Mouse (Mus musculus): Measurements from ENCODE around the gene Acvr1b. TPM values are rescaled to one million over a fixed set of nuclear protein-coding genes. Genes with fewer than 3 reads are reported as not detected.

Gene Acvr1b
- polyA plus RNA-seq, 1 experiment from 2014 or later = 5.8 TPM

GRCm38 (mm10) chr15:101171272-101171671, 2.6 kb upstream of the Acvr1b start:
- H3K27ac ChIP-seq = no peak overlapping the region
- no peak overlapping the region for H3K9ac ChIP-seq (ENCODE audit: low read depth, low read length)
- ATAC-seq (replicated peaks; ENCODE audit: low FRiP score, low read depth) (no peak), DNase-seq (ENCODE audit: low spot score) (no peak)
- WGBS = 80% methylated on average over 4 of the region's 4 CpGs
- H3K27me3 ChIP-seq (ENCODE audit: insufficient read depth, low read length) = no peaks in the 10 kb centered on the region
- H3K9me3 ChIP-seq (replicated peaks; ENCODE audit: low read length) = no peaks in the 10 kb centered on the region
- H3K4me1 ChIP-seq (replicated peaks; ENCODE audit: insufficient read depth, low read length) = peaks cover 20% of the 10 kb centered on the region
- TF ChIP-seq CTCF (IDR thresholded peaks at IDR 0.05; ENCODE audit: low read depth) = no peak
- no peaks in the 10 kb centered on the region for H3K36me3 ChIP-seq (ENCODE audit: insufficient read depth, low read length)
- H3K4me2 ChIP-seq (ENCODE audit: low read length) = no peak overlapping the region
- H3K4me3 ChIP-seq (replicated peaks; ENCODE audit: low read depth, low read length) = no peak overlapping the region

- 87% methylated on average over 2 of the region's 2 CpGs for WGBS
- DNase-seq (ENCODE audit: low spot score) = no peak
- H3K4me3 ChIP-seq (replicated peaks; ENCODE audit: low read depth, low read length) = no peak overlapping the region
- H3K27me3 ChIP-seq (ENCODE audit: insufficient read depth, low read length) = no peaks in the 10 kb centered on the region
- no peak overlapping the region for H3K9ac ChIP-seq (ENCODE audit: low read depth, low read length)
- H3K9me3 ChIP-seq (replicated peaks; ENCODE audit: low read length) = no peaks in the 10 kb centered on the region
- TF ChIP-seq CTCF (IDR thresholded peaks at IDR 0.05; ENCODE audit: low read depth) = no peak
- H3K4me1 ChIP-seq (replicated peaks; ENCODE audit: insufficient read depth, low read length) = peaks cover 22% of the 10 kb centered on the region
- no peak overlapping the region for H3K27ac ChIP-seq
- H3K36me3 ChIP-seq (ENCODE audit: insufficient read depth, low read length) = no peaks in the 10 kb centered on the region
- no peak overlapping the region for H3K4me2 ChIP-seq (ENCODE audit: low read length)
- ATAC-seq (replicated peaks; ENCODE audit: low FRiP score, low read depth) = no peak
Measured at GRCm38 (mm10) chr15:101172016-101172415, 1.9 kb upstream of the Acvr1b start.

- Histone ChIP-seq H3K36me3 (ENCODE audit: insufficient read depth, low read length) (no peaks in the 10 kb centered on the region), H3K9me3 (replicated peaks; ENCODE audit: low read length) (no peaks in the 10 kb centered on the region), H3K4me1 (replicated peaks; ENCODE audit: insufficient read depth, low read length) (peaks cover 31% of the 10 kb centered on the region), H3K9ac (ENCODE audit: low read depth, low read length) (peak overlapping the region; percentile 97), H3K4me3 (replicated peaks; ENCODE audit: low read depth, low read length) (peak overlapping the region; percentile 92), H3K4me2 (ENCODE audit: low read length) (peak overlapping the region; percentile 96), H3K27ac (peak overlapping the region; percentile 82), H3K27me3 (ENCODE audit: insufficient read depth, low read length) (no peaks in the 10 kb centered on the region)
- DNase-seq (ENCODE audit: low spot score) (no peak), ATAC-seq (replicated peaks; ENCODE audit: low FRiP score, low read depth) (peak; percentile 42; the same call in 1 of the 2 replicates)
- 1% methylated on average over 25 of the region's 46 CpGs for WGBS
- no peak for TF ChIP-seq CTCF (IDR thresholded peaks at IDR 0.05; ENCODE audit: low read depth)
Measured at GRCm38 (mm10) chr15:101174294-101175130, 645 bp downstream of the Acvr1b start.

GRCm38 (mm10) chr15:101175131-101175460, 1.2 kb downstream of the Acvr1b start:
- Histone ChIP-seq H3K4me2 (ENCODE audit: low read length) (peak overlapping the region; percentile 96), H3K4me1 (replicated peaks; ENCODE audit: insufficient read depth, low read length) (peaks cover 36% of the 10 kb centered on the region), H3K4me3 (replicated peaks; ENCODE audit: low read depth, low read length) (peak overlapping the region; percentile 92), H3K9me3 (replicated peaks; ENCODE audit: low read length) (no peaks in the 10 kb centered on the region), H3K27me3 (ENCODE audit: insufficient read depth, low read length) (no peaks in the 10 kb centered on the region), H3K36me3 (ENCODE audit: insufficient read depth, low read length) (no peaks in the 10 kb centered on the region), H3K9ac (ENCODE audit: low read depth, low read length) (peak overlapping the region; percentile 97), H3K27ac (peak overlapping the region; percentile 82; the same call in 1 of the 2 replicates)
- ATAC-seq (replicated peaks; ENCODE audit: low FRiP score, low read depth) (no peak), DNase-seq (ENCODE audit: low spot score) (no peak)
- 15% methylated on average over 5 of the region's 5 CpGs for WGBS
- no peak for TF ChIP-seq CTCF (IDR thresholded peaks at IDR 0.05; ENCODE audit: low read depth)

- Histone ChIP-seq H3K9me3 (replicated peaks; ENCODE audit: low read length) (no peaks in the 10 kb centered on the region), H3K4me3 (replicated peaks; ENCODE audit: low read depth, low read length) (peak overlapping the region; percentile 92), H3K9ac (ENCODE audit: low read depth, low read length) (peak overlapping the region; percentile 97; the same call in 1 of the 2 replicates), H3K4me1 (replicated peaks; ENCODE audit: insufficient read depth, low read length) (peaks cover 42% of the 10 kb centered on the region), H3K4me2 (ENCODE audit: low read length) (peak overlapping the region; percentile 96), H3K36me3 (ENCODE audit: insufficient read depth, low read length) (no peaks in the 10 kb centered on the region), H3K27me3 (ENCODE audit: insufficient read depth, low read length) (no peaks in the 10 kb centered on the region), H3K27ac (0 out of 2 replicates have a peak overlapping the region, but pooled peaks have one; percentile 48)
- ATAC-seq (replicated peaks; ENCODE audit: low FRiP score, low read depth) (no peak), DNase-seq (ENCODE audit: low spot score) (no peak)
- no peak for TF ChIP-seq CTCF (IDR thresholded peaks at IDR 0.05; ENCODE audit: low read depth)
- WGBS = 22% methylated on average over 17 of the region's 17 CpGs
Measured at GRCm38 (mm10) chr15:101175613-101176283, 1.9 kb downstream of the Acvr1b start.

- no peak overlapping the region for H3K4me3 ChIP-seq (replicated peaks; ENCODE audit: low read depth, low read length)
- H3K9ac ChIP-seq (ENCODE audit: low read depth, low read length) = peak overlapping the region; percentile 97; the same call in 1 of the 2 replicates
- 54% methylated on average over 3 of the region's 3 CpGs for WGBS
- ATAC-seq (replicated peaks; ENCODE audit: low FRiP score, low read depth) (no peak), DNase-seq (ENCODE audit: low spot score) (no peak)
- no peaks in the 10 kb centered on the region for H3K9me3 ChIP-seq (replicated peaks; ENCODE audit: low read length)
- peak overlapping the region; percentile 48; the same call in 1 of the 2 replicates for H3K27ac ChIP-seq
- no peaks in the 10 kb centered on the region for H3K36me3 ChIP-seq (ENCODE audit: insufficient read depth, low read length)
- H3K4me2 ChIP-seq (ENCODE audit: low read length) = peak overlapping the region; percentile 96; the same call in 1 of the 2 replicates
- no peaks in the 10 kb centered on the region for H3K27me3 ChIP-seq (ENCODE audit: insufficient read depth, low read length)
- H3K4me1 ChIP-seq (replicated peaks; ENCODE audit: insufficient read depth, low read length) = peaks cover 48% of the 10 kb centered on the region
- TF ChIP-seq CTCF (IDR thresholded peaks at IDR 0.05; ENCODE audit: low read depth) = no peak
Measured at GRCm38 (mm10) chr15:101176284-101176680, 2.4 kb downstream of the Acvr1b start.
